8 mouse cellular contexts compared by ENCODE assay signal in genomic region chr19:47731931-47732330, GRCm38 (mm10). TPM values are rescaled to one million over a fixed set of nuclear protein-coding genes. Genes with fewer than 3 reads are reported as not detected.
DNase-seq lines count a peak whose midpoint lies in the region; ATAC-seq and TF ChIP-seq lines count a peak whose summit lies in the region.

No protein-coding gene starts in this region.

- peaks cover 1% of the 10 kb centered on the region for H3K4me1 ChIP-seq in heart, adult 2 months (ENCODE audit: control insufficient read depth, insufficient read depth, low read length)
- H3K4me1 ChIP-seq in megakaryocyte, embryonic 14.5 days, result peaks cover 37% of the 10 kb centered on the region
- peaks cover 3% of the 10 kb centered on the region; the same call in 1 of the 2 replicates for H3K4me1 ChIP-seq in spleen, adult 2 months (ENCODE audit: control insufficient read depth, insufficient read depth, insufficient read length)

- no peak for TF ChIP-seq EP300 in heart, adult 2 months (IDR thresholded peaks at IDR 0.05; ENCODE audit: insufficient read depth, low read depth, low read length)

- ATAC-seq in erythroblast, adult 5-6 weeks (replicated peaks; ENCODE audit: low FRiP score, poor library complexity, severe bottlenecking), result peak; percentile 73

- DNase-seq in heart, adult 2 months, result no peak
- no peak for DNase-seq in heart, postnatal 25 days (ENCODE audit: low spot score)
- DNase-seq in adrenal gland, postnatal 4 days (ENCODE audit: low spot score in 2 of 2), result peak; percentile 36 to 47
- peak; percentile 60 to 64 for DNase-seq in heart, postnatal 36 days
- peak; percentile 43 to 58 for DNase-seq in left cerebral cortex, postnatal 14 days (ENCODE audit: low spot score in 2 of 2)
- DNase-seq in spleen, adult 2 months (ENCODE audit: low read depth in 1 of 2, low spot score in 2 of 2), result peak; percentile 50 to 54

- 2% methylated on average over 11 of the region's 15 CpGs for WGBS in heart, adult 2 months
- 3% methylated on average over 14 of the region's 15 CpGs for WGBS in spleen, adult 2 months

- peak overlapping the region; percentile 88 for H3K27ac ChIP-seq in heart, adult 2 months
- peak overlapping the region; percentile 96 for H3K27ac ChIP-seq in spleen, adult 2 months (ENCODE audit: insufficient read depth, low read length)

- peak overlapping the region; percentile 83 for H3K9ac ChIP-seq in heart, adult 2 months (ENCODE audit: low read depth, low read length)

- intact Hi-C loops in heart, adult 2 months (cut with DNase I), result loop anchor here (1.0 to 10.0 kb wide), 4 partner anchors 153 to 377 kb away; partner anchors contain the start of gene Slk
- intact Hi-C loops in heart, postnatal 25 days (cut with DNase I), result loop anchor here (2.0 to 10.0 kb wide), 3 partner anchors 151 to 225 kb away; partner anchors contain the start of gene Stn1
- intact Hi-C loops in heart, postnatal 36 days (cut with DNase I), result loop anchor here (2.0 to 5.0 kb wide), 4 partner anchors 75 to 225 kb away; partner anchors contain the start of gene Stn1
- intact Hi-C loops in left cerebral cortex, postnatal 14 days (cut with DNase I), result loop anchor here (2.0 to 5.0 kb wide), 2 partner anchors 151 to 225 kb away; no protein-coding TSS in a partner anchor

- no peaks in the 10 kb centered on the region for H3K9me3 ChIP-seq in megakaryocyte, embryonic 14.5 days

- peak overlapping the region; percentile 88 for H3K4me3 ChIP-seq in heart, adult 2 months
- peak overlapping the region; percentile 94 for H3K4me3 ChIP-seq in megakaryocyte, embryonic 14.5 days (replicated peaks)
- peak overlapping the region; percentile 99 for H3K4me3 ChIP-seq in spleen, adult 2 months (ENCODE audit: extremely low read depth, insufficient read depth, insufficient read length)

- TF ChIP-seq POLR2A in heart, adult 2 months (IDR thresholded peaks at IDR 0.05; ENCODE audit: insufficient read depth, low read depth, low read length), result no peak
- TF ChIP-seq POLR2A in spleen, adult 2 months (IDR thresholded peaks at IDR 0.05; ENCODE audit: low read depth, low read length), result no peak

- H3K36me3 ChIP-seq in heart, adult 2 months (ENCODE audit: control insufficient read depth, insufficient read depth, low read length), result peaks cover 34% of the 10 kb centered on the region
- H3K36me3 ChIP-seq in megakaryocyte, embryonic 14.5 days (replicated peaks; ENCODE audit: low read length), result peaks cover 45% of the 10 kb centered on the region
- peaks cover 24% of the 10 kb centered on the region for H3K36me3 ChIP-seq in spleen, adult 2 months (ENCODE audit: control insufficient read depth, insufficient read depth, low read length)

- TF ChIP-seq CTCF in heart, adult 2 months (IDR thresholded peaks at IDR 0.05), result no peak
- no peak for TF ChIP-seq CTCF in spleen, adult 2 months (IDR thresholded peaks at IDR 0.05; ENCODE audit: extremely low read depth, insufficient read depth, insufficient read length, insufficient replicate concordance)

- H3K27me3 ChIP-seq in heart, adult 2 months (ENCODE audit: control insufficient read depth, insufficient read depth, low read length), result no peaks in the 10 kb centered on the region
- no peaks in the 10 kb centered on the region for H3K27me3 ChIP-seq in megakaryocyte, embryonic 14.5 days (replicated peaks)
- no peaks in the 10 kb centered on the region for H3K27me3 ChIP-seq in spleen, adult 2 months (ENCODE audit: control insufficient read depth, insufficient read depth, low read length)

- 0 out of 2 replicates have a peak, but pooled peaks cover 3% of the 10 kb centered on the region for H3K79me2 ChIP-seq in heart, adult 2 months (replicated peaks; ENCODE audit: control insufficient read depth, insufficient read depth, low read length)

RNA-seq across cellular contexts. Expression of gene Sfr1, which starts 0.4 kb away (rescaled TPM):
- 10 to 100 TPM; 62.8 to 67.7 TPM for total RNA-seq in heart, adult 2 months (2021)
- 56.1 and 83.0 TPM in 2 replicates for polyA plus RNA-seq in heart, adult 2 months (2012; rRNA removed)
- total RNA-seq in heart, postnatal 25 days (2021), result 10 to 100 TPM; 63.2 to 70.0 TPM
- total RNA-seq in adrenal gland, postnatal 4 days (2021), result 100 to 1,000 TPM; 102 to 112 TPM
- 25.2 and 26.8 TPM in 2 replicates for total RNA-seq in erythroblast, adult 5-6 weeks (2015; ENCODE audit: low replicate concordance)
- 23.4 and 31.6 TPM in 2 replicates for total RNA-seq in erythroblast, adult 5-6 weeks (2017; ENCODE audit: low replicate concordance)
- 10 to 100 TPM; 69.3 to 72.6 TPM for total RNA-seq in heart, postnatal 36 days (2021)
- total RNA-seq in left cerebral cortex, postnatal 14 days (2021), result 100 to 1,000 TPM in 1 of 2 experiments, 10 to 100 TPM in 1; 97.9 to 102 TPM
- polyA plus RNA-seq in megakaryocyte, embryonic 14.5 days (2012; ENCODE audit: insufficient read depth, low replicate concordance), result 4.5 and 9.7 TPM in 2 replicates
- polyA plus RNA-seq in spleen, adult 2 months (2012; rRNA removed), result 16.4 and 24.5 TPM in 2 replicates

RNA-seq across cellular contexts. Expression of gene Col17a1, which starts 40.0 kb away (rescaled TPM):
- total RNA-seq in heart, adult 2 months (2021), result under 1 TPM in 1 of 2 experiments, not detected in 1; 0.18 TPM
- polyA plus RNA-seq in heart, adult 2 months (2012; rRNA removed), result 0.03 and 0.37 TPM in 2 replicates
- total RNA-seq in heart, postnatal 25 days (2021), result not detected
- under 1 TPM; 0.20 to 0.22 TPM for total RNA-seq in adrenal gland, postnatal 4 days (2021)
- total RNA-seq in erythroblast, adult 5-6 weeks (2015; ENCODE audit: low replicate concordance), result not detected in 2 replicates
- not detected in 2 replicates for total RNA-seq in erythroblast, adult 5-6 weeks (2017; ENCODE audit: low replicate concordance)
- not detected for total RNA-seq in heart, postnatal 36 days (2021)
- under 1 TPM; 0.23 to 0.40 TPM for total RNA-seq in left cerebral cortex, postnatal 14 days (2021)
- polyA plus RNA-seq in megakaryocyte, embryonic 14.5 days (2012; ENCODE audit: insufficient read depth, low replicate concordance), result not detected in 2 replicates
- 1.7 and 1.9 TPM in 2 replicates for polyA plus RNA-seq in spleen, adult 2 months (2012; rRNA removed)

Comparison
In these comparisons a context has a peak if more than half of its experiments do, and no peak if none do; other contexts are left out.
1. DNase-seq: peak in adrenal gland, postnatal 4 days (2 of 2), heart, postnatal 36 days (2 of 2), left cerebral cortex, postnatal 14 days (2 of 2) and spleen, adult 2 months (2 of 2); none in heart, adult 2 months (0 of 2) and heart, postnatal 25 days (single experiment).
2. Peak in every context shown above with its lines, with median percentiles within 50 percentile points of each other: H3K4me3 ChIP-seq.